Mouse (Mus musculus) fibroblast of lung, adult 2 months (primary cell): Measurements from ENCODE around the gene Rimbp2.

Experiments
- DNase-seq: peaks from one replicate; pipeline ENCODE4 v3.0.0-alpha.2; 2011; ENCODE audit warnings: low read depth

Gene Rimbp2

DNA sequence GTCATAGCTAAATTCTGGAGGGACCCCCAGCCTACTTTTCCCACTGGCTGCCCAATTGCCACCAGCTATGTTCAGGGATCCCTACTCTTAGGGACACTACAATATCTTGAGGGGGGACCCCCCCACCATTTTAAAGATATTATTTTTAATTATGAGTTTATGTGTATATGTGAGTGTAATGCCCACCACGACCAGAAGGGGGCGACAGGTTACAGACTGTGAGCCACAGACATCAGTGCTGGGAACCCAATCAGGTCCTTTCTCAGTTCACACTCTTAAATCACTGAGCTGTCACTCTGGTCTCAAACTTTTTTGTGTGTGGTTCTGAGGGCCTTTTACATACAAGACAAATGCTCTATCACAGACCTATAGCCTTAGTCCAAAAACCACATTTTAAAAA lies 109.3 kb downstream of the Rimbp2 start:
- DNase-seq, result no peak

- no peak for DNase-seq
Observed at GRCm38 (mm10) chr5:128841541-128841940, 111.7 kb downstream of the Rimbp2 start.

GRCm38 (mm10) chr5:128837045-128837444 lies 116.2 kb downstream of the Rimbp2 start:
- DNase-seq, result no peak

GRCm38 (mm10) chr5:128834126-128834525 lies 119.2 kb downstream of the Rimbp2 start:
- DNase-seq, result no peak

- no peak for DNase-seq
Observed at GRCm38 (mm10) chr5:128822843-128823242, 130.4 kb downstream of the Rimbp2 start.

- no peak for DNase-seq
Observed at GRCm38 (mm10) chr5:128819638-128820285, 133.5 kb downstream of the Rimbp2 start.

- DNase-seq, result no peak
Observed at GRCm38 (mm10) chr5:128815629-128816028, 137.7 kb downstream of the Rimbp2 start.

DNA sequence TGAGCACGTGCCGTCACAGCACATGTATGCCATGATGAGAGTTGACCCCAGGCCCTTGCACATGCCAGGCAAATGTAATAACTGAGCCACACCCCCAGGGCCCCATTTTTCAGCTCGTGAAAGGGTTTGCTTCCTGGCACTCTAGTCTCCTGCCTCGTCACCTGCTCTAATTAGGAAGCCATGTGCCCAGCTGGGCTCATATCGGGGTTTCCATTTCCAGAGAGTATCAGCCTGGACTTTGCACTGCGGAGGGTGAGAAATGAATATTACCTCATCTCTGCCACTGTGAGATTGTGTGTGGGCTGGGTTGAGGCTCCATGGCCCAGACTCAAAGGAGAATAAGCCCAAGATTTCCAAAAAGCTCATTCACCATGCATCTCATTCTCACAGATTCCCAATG lies 138.2 kb downstream of the Rimbp2 start:
- no peak for DNase-seq

DNA sequence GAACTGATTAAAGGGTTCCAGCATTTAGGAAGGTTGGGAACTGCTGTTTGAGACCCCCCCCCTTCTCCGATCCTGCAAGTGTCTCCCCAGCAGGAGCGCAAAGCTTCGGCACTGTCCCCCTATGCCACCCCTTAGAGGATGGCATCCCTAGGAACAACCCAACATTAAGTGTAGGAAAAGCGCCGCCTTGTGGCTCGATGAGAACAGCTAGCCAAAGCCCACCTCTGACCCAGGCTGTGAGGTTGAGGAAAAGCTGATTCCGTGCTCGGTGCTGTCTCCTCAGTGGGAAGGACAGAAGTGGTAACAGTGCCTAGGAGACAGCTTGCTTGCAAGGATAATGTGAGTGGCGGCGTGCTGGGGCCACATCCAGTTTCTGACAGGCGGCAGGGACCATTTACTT lies 140.2 kb downstream of the Rimbp2 start:
- DNase-seq, result no peak

DNA sequence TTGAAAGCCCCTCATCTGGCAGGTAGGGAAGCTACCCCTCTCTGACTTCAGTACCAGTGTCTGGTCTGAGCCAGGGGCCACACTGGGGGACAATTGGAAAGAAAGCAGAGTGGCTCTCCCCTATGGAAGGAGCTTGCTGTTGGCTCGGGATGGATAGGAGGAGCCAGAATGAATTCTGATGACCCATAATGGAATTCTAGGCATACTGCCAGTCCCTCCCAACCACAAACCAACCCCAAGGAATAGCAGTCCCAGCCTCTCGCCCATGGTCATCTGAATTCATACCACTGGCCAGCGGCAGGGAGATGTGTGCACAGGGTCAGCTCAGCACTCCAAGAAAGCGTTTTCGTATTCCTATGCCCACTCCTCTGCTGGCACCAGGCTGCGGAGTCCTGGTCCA lies 141.9 kb downstream of the Rimbp2 start:
- DNase-seq, result no peak

GRCm38 (mm10) chr5:128810006-128810405 lies 143.3 kb downstream of the Rimbp2 start:
- DNase-seq, result no peak

GRCm38 (mm10) chr5:128809406-128809805 lies 143.9 kb downstream of the Rimbp2 start:
- no peak for DNase-seq

- DNase-seq, result no peak
Observed at GRCm38 (mm10) chr5:128808547-128809182, 144.6 kb downstream of the Rimbp2 start.

DNA sequence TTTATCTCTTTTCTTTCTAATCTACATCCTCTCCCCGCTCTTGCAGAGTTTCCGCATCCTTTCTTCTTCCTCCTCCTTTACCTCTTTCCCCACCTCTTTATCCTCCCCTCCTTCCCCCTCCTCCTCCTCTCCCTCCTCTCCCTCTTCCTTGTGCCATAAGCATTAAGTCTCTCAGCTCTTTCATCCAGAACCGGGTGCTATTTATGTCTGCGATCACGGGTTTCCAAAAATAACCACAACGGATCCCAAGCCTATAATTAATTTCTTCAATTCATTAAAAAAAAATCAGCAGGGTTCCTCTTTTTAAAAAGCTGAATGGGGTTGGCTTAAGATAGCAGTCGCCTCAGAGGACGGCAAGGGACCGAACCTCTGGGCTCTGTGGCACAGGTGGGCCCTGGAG lies 145.9 kb downstream of the Rimbp2 start:
- DNase-seq, result no peak

- no peak for DNase-seq
Observed at GRCm38 (mm10) chr5:128806296-128806998, 146.8 kb downstream of the Rimbp2 start.

GRCm38 (mm10) chr5:128805092-128805491 lies 148.2 kb downstream of the Rimbp2 start:
- DNase-seq, result no peak

DNA sequence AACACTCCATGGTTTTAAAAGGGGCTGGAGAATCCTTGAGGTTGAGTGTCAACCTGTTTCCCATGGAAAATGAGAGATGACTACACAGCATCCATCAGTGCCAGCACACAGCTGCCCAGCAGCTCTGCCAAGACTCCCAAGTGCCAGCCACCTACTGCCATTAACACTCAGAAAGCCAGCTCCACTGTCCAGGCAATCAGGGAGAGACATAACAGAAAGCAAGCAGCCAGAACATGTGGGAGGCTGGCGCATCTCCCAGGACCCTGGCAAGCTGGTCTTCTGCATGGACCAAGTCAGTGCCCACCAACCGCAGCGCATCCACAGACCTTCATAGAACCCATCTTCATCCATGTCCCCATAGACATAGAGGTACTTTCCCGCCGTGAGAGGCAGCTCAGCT lies 152.7 kb downstream of the Rimbp2 start:
- DNase-seq, result no peak

DNA sequence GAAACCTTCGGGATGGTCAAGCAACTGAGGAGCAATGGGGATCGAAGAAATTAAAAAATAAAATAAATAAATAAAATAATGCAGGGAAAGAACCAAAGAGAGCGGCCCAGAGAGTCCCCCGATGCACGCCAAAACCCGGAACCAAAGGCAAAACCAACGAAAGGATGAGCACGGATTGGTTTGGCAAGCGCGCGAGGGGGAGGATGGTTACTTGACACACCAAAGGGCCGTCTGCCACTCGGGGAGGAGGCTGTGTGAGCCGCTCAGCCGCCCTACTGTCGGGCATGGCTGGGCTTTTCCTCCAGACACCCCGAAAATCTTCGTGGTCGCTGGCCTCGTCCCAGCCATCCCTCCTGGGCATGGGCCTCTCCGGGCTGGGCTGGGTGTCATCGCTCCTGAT lies 171.7 kb downstream of the Rimbp2 start:
- no peak for DNase-seq

- DNase-seq, result no peak
Observed at GRCm38 (mm10) chr5:128776386-128776785, 176.9 kb downstream of the Rimbp2 start.

GRCm38 (mm10) chr5:128769026-128769631 lies 184.2 kb downstream of the Rimbp2 start:
- DNase-seq, result no peak

DNA sequence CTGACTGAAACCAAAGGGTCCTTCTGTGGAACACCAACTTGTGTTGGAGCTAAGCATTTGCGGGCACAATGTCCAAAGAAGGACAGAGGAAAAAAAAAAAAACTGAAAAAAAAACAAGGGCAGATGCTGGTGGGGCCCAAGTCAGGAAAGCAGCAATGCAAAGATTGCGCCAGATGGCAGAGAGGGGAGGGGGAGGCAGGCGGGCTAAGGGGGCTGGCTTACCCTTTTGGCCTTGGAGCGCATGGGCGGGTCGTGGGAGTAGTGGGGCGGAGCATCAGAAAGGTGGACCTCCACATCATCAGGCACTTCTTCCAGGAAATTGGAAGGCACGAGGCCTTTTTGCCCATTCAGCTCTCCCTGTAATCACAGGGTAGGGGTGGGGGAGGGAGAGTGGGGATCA lies 192.2 kb downstream of the Rimbp2 start:
- DNase-seq, result no peak

DNA sequence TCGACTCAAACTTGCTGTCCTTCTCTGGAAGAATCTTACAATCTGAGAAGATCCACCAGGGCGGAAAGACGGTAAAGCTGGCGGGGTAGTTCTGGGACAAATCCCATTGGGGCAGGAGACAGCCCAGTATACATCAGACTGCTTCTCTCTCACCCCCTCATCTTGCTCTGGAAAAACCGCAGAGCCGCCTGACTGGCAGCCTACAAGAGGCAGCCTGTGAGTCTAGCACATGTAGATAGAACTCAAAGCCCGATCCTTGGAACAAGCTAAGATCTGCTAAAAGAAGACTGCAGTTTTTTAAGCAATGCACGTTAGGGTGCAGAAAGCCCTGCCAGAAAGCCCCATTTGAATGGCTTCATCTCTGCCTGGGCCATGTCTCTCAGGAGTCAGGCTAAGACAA lies 207.0 kb downstream of the Rimbp2 start:
- DNase-seq, result no peak

DNA sequence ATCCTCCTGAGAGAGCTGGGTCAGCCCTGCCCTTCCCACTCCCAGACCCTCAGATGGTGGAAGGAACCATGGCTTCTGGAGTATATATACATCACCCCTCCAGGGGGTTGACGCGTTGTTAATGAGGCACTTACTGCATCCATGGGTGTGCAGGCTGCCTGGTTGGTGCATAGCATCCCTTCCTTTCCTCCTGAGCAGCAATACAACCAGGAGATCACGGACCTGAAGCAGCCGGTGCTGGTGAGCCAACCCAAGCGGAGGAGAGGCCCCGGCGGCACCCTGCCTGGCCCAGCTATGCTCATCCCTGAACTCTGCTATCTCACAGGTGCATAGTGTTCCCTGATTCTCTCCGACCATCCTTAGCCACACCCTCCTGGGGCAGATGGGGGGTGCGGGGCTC lies 208.1 kb downstream of the Rimbp2 start:
- no peak for DNase-seq
